Mouse (Mus musculus) kidney, adult 2 months (tissue): ENCODE measurements around the gene Drd3.

Source experiments
- CTCF ChIP-seq: fragments of 200-500 bp; conservative IDR thresholded peaks from 2 replicates; pipeline ENCODE4 v1.5.1; 2011; ENCODE audit warnings: low read depth, mild to moderate bottlenecking, control low read depth, low read length, moderate library complexity, mixed read lengths; ENCODE audit not compliant: insufficient read depth, insufficient read length
- POLR2A ChIP-seq: fragments of 200-500 bp; IDR thresholded peaks from one replicate; pipeline ENCODE4 v1.6.1; 2011; ENCODE audit warnings: low read depth, low read length, control low read depth

DNA sequence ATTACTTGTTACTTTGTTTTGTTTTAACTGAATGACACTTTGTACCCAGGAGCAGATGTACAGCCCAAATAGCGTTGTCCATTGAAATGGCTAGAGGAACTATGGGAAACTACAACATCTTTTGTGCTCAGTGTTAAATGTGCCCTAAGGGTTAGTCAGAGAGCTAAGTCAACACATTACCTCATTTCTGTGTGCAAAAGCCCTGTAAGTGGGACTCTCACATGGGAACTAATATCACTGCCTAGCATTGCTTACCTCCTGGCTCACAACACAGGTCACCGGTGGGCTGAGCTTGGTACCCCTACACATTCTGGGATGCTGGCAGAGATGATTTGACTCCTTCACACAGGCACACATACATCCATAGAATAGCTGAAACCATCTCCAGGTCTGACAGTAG is 55.6 kb downstream of the Drd3 start:
- TF ChIP-seq CTCF, result no peak
- TF ChIP-seq POLR2A, result no peak
